Mouse (Mus musculus) lung, postnatal 10 days (tissue): ENCODE measurements around the gene Nfib.

Experiments
- DNase-seq: peaks from one replicate; pipeline ENCODE4 v3.0.0; 2021

Gene Nfib

GRCm38 (mm10) chr4:82494829-82495228 lies 210.7 kb downstream of the Nfib start:
- DNase-seq: no peak

GRCm38 (mm10) chr4:82494424-82494823 lies 211.1 kb downstream of the Nfib start:
- no peak for DNase-seq

GRCm38 (mm10) chr4:82493865-82494264 lies 211.7 kb downstream of the Nfib start:
- no peak for DNase-seq

- no peak for DNase-seq
Observed at GRCm38 (mm10) chr4:82493363-82493762, 212.2 kb downstream of the Nfib start.

- DNase-seq: no peak
Observed at GRCm38 (mm10) chr4:82492737-82493136, 212.8 kb downstream of the Nfib start.

GRCm38 (mm10) chr4:82489939-82490338 lies 215.6 kb downstream of the Nfib start:
- DNase-seq: no peak

- no peak for DNase-seq
Observed at GRCm38 (mm10) chr4:82485910-82486309, 219.6 kb downstream of the Nfib start.

GRCm38 (mm10) chr4:82483871-82484270 lies 221.7 kb downstream of the Nfib start:
- DNase-seq: no peak

- no peak for DNase-seq
Observed at GRCm38 (mm10) chr4:82483298-82483697, 222.3 kb downstream of the Nfib start.

GRCm38 (mm10) chr4:82480635-82481034 lies 224.9 kb downstream of the Nfib start:
- DNase-seq: no peak

- no peak for DNase-seq
Observed at GRCm38 (mm10) chr4:82479394-82479793, 226.2 kb downstream of the Nfib start.

- DNase-seq: no peak
Observed at GRCm38 (mm10) chr4:82477742-82478141, 227.8 kb downstream of the Nfib start.

- DNase-seq: no peak
Observed at GRCm38 (mm10) chr4:82476411-82476810, 229.1 kb downstream of the Nfib start.

- DNase-seq: no peak
Observed at GRCm38 (mm10) chr4:82474334-82474733, 231.2 kb downstream of the Nfib start.

- DNase-seq: no peak
Observed at GRCm38 (mm10) chr4:82470938-82471320, 234.6 kb downstream of the Nfib start.

GRCm38 (mm10) chr4:82470212-82470937 lies 235.2 kb downstream of the Nfib start:
- DNase-seq: peak; percentile 61

- DNase-seq: no peak
Observed at GRCm38 (mm10) chr4:82468944-82469343, 236.6 kb downstream of the Nfib start.

GRCm38 (mm10) chr4:82466717-82467116 lies 238.8 kb downstream of the Nfib start:
- DNase-seq: peak; percentile 79

GRCm38 (mm10) chr4:82466144-82466543 lies 239.4 kb downstream of the Nfib start:
- DNase-seq: no peak

GRCm38 (mm10) chr4:82464051-82464632 lies 241.4 kb downstream of the Nfib start:
- peak; percentile 75 for DNase-seq

- DNase-seq: no peak
Observed at GRCm38 (mm10) chr4:82463189-82463715, 242.3 kb downstream of the Nfib start.

GRCm38 (mm10) chr4:82461676-82462075 lies 243.9 kb downstream of the Nfib start:
- no peak for DNase-seq

GRCm38 (mm10) chr4:82458895-82459294 lies 246.7 kb downstream of the Nfib start:
- no peak for DNase-seq

- DNase-seq: no peak
Observed at GRCm38 (mm10) chr4:82456908-82457307, 248.6 kb downstream of the Nfib start.

GRCm38 (mm10) chr4:82456323-82456713 lies 249.2 kb downstream of the Nfib start:
- no peak for DNase-seq
